Mouse (Mus musculus) intestine, embryonic 16.5 days (tissue): Measurements from ENCODE around the gene Siva1. TPM values are rescaled to one million over a fixed set of nuclear protein-coding genes. Genes with fewer than 3 reads are reported as not detected.

Experiments used
- ATAC-seq: fragments of 200-750 bp; cut with Nextera tagmentation; 2 replicates; pipeline ENCODE4 v1.8.0; 2017; ENCODE audit warnings: moderate TSS enrichment, moderate library complexity
- H3K27ac ChIP-seq: fragments of 300-500 bp; sonication (generic); 2 replicates; pipeline ENCODE4 v1.5.1; 2014; ENCODE audit warnings: mild to moderate bottlenecking, low read length
- H3K27me3 ChIP-seq: fragments of 300-500 bp; sonication (generic); replicated peaks from 2 replicates; pipeline ENCODE4 v1.6.1; 2014; ENCODE audit warnings: low read length, control low read depth, mixed read lengths; ENCODE audit not compliant: control insufficient read depth, insufficient read depth
- H3K36me3 ChIP-seq: fragments of 300-500 bp; sonication (generic); 2 replicates; pipeline ENCODE4 v1.6.1; 2014; ENCODE audit warnings: low read length, control low read depth; ENCODE audit not compliant: control insufficient read depth, insufficient read depth
- H3K4me1 ChIP-seq: fragments of 300-500 bp; sonication (generic); 2 replicates; pipeline ENCODE4 v1.6.1; 2014; ENCODE audit warnings: low read length, control low read depth, mixed read lengths; ENCODE audit not compliant: control insufficient read depth, insufficient read depth
- H3K4me2 ChIP-seq: fragments of 300-500 bp; sonication (generic); 2 replicates; pipeline ENCODE4 v1.6.1; 2014; ENCODE audit warnings: low read depth, low read length, control low read depth
- H3K4me3 ChIP-seq: fragments of 300-500 bp; sonication (generic); 2 replicates; pipeline ENCODE4 v1.5.1; 2014; ENCODE audit warnings: mild to moderate bottlenecking, low read length
- H3K9ac ChIP-seq: fragments of 300-500 bp; sonication (generic); 2 replicates; pipeline ENCODE4 v1.6.1; 2014; ENCODE audit warnings: low read depth, low read length
- H3K9me3 ChIP-seq: fragments of 300-500 bp; sonication (generic); 2 replicates; pipeline ENCODE4 v1.6.1; 2016; ENCODE audit warnings: low read length, control low read depth; ENCODE audit not compliant: control insufficient read depth
- WGBS: fragments of 180-500 bp; shearing (Covaris S2); extraction: QIAGEN DNeasy Blood & Tissue Kit; methylation state at CpG from one replicate; pipeline ENCODE4 v1.1.7; 2014; 5-methylcytosine and 5-hydroxymethylcytosine counted together
- polyA plus RNA-seq: library from polyadenylated mRNA; unstranded; fragments of >200 nt; fragmentation: Nextera tagmentation; extraction: Ambion mirVana; gene quantifications from 2 replicates; pipeline ENCODE4 v1.2.1, GENCODE M21; 2015

The Siva1 gene
- polyA plus RNA-seq, 1 experiment from 2014 or later = 186 TPM

DNA sequence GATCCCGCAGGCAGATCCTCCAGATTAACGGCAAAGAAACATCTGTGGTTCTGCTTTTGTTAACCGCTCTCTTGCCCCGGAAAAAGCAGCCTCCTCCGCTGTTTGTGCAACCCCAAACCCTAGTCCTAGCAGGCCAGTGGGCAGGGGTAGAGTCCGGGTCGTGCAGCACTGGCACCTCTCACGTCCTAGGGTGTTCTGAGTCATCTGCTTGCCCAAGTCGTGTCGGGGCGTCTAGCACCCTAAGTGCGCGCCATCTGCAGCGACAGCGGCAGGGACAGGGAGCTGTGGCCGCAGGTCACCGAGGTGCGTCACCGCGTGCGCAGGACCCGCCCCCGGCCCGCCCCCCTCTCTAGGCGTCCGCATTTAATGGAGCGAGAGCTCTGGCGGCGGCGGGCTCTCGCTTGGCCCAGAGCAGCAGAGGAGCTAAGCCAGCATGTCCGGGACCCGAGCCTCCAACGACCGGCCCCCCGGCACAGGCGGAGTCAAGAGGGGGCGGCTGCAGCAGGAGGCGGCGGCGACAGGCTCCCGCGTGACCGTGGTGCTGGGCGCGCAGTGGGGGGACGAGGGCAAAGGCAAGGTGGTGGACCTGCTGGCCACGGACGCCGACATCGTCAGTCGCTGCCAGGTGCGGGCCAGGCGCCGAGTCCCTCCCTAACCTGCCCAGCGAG, 24.7 kb upstream of the Siva1 start, which contains the start of gene Adssl1:
Adssl1 (plus strand) TSS at position 360 of the 668 bp plus-strand sequence.
- Histone ChIP-seq H3K36me3 (no peaks in the 10 kb centered on the region), H3K27ac (no peak within 1 kb of the TSS), H3K4me2 (peak within 1 kb of the TSS; percentile 99), H3K9me3 (no peaks in the 10 kb centered on the region), H3K27me3 (0 out of 2 replicates have a peak, but pooled peaks cover 4% of the 10 kb centered on the region), H3K4me1 (peaks cover 25% of the 10 kb centered on the region), H3K9ac (peak within 1 kb of the TSS; percentile 75), H3K4me3 (peak within 1 kb of the TSS; percentile 60)
- WGBS = under 1% methylated on average over 56 of the region's 56 CpGs
- ATAC-seq = peak; percentile 74

DNA sequence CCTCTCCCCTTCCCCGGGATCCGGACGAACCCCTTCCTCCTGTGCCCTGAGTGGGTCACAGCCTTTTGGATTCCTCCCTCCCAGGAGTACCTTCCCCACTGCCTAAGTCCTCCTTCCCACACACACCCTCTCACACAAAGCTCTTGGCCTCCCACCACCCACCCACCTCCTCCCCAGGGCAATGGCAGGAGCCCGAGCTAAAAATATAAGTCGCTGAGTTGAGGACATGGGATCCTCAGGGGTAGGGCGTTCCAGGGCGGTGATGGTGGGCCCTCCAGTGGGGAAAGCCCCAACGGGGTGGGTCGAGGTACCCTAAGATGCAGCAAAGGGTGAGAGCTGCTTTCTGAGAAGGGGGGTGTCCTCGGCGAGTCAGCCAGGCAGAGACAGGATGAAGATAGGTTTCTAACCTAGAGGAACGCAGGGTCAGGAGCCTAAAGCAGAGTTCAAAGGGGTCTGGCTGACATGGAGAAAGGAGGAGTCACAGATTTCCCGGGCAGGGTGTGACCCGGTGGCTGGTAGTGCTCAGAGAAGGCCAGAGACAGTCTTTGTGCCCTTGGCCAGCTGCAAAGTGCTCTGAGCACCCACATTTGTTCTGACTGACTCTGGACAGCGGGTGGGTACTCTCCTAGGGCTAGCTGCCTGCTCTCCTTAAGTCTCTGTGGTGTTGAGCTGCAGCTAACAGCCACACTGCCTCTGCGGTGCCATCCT, 24.0 kb upstream of the Siva1 start:
- no peak for ATAC-seq

DNA sequence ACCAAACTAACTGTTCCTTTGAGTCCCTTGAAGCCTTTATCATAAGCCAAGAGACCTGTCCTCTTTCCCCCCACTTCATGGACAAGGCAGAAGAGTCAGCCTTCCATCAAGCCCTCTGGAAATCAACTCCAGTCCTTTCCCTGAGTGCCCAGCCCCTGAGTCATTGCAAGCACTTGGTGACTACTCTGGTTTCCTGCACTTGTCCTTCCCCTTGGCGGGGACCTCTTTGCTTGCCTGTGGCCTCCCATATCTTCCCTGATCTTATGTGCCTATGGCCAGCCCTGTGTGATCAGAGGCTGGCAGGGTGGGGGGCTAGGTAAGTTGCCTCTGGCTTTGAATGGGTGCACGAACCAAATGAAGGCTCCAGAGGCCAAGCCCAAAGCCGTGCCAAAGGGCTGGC, 22.6 kb upstream of the Siva1 start:
- Histone ChIP-seq H3K9me3 (no peaks in the 10 kb centered on the region), H3K27ac (no peak overlapping the region), H3K27me3 (0 out of 2 replicates have a peak, but pooled peaks cover 4% of the 10 kb centered on the region), H3K4me2 (no peak overlapping the region), H3K4me1 (peaks cover 33% of the 10 kb centered on the region), H3K36me3 (no peaks in the 10 kb centered on the region), H3K4me3 (no peak overlapping the region), H3K9ac (no peak overlapping the region)
- WGBS = 84% methylated on average over 3 of the region's 3 CpGs
- no peak for ATAC-seq

More for the DNA sequence above, 24.0 kb upstream of the Siva1 start:
- Histone ChIP-seq H3K27ac (no peak overlapping the region), H3K4me2 (peak overlapping the region; percentile 99), H3K9me3 (no peaks in the 10 kb centered on the region), H3K4me1 (peaks cover 25% of the 10 kb centered on the region), H3K27me3 (0 out of 2 replicates have a peak, but pooled peaks cover 4% of the 10 kb centered on the region), H3K9ac (peak overlapping the region; percentile 75), H3K36me3 (no peaks in the 10 kb centered on the region), H3K4me3 (peak overlapping the region; percentile 60)
- 18% methylated on average over 16 of the region's 16 CpGs for WGBS

DNA sequence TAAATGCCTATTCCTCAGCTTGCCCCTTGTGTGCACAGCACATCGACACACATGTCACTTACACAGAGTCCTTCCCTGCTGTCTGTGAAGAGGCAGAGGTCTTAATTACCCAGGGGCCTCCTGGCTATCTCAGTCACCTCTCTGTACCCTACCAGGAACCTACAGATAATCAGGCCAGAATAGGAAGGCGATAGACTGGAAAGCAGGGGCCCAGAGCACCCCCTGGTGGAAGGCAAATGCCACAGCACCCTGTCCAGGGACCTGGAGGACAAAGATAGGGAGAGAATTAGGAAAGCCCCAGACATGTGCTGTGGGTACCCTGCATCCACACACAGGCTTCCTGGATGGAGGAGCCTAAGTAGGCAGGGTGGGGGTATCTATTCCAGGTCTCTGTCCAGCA, 20.7 kb upstream of the Siva1 start:
- Histone ChIP-seq H3K4me3 (no peak overlapping the region), H3K36me3 (no peaks in the 10 kb centered on the region), H3K27me3 (0 out of 2 replicates have a peak, but pooled peaks cover 4% of the 10 kb centered on the region), H3K9me3 (no peaks in the 10 kb centered on the region), H3K4me1 (peaks cover 34% of the 10 kb centered on the region), H3K4me2 (no peak overlapping the region), H3K9ac (0 out of 2 replicates have a peak overlapping the region, but pooled peaks have one; percentile 10), H3K27ac (no peak overlapping the region)
- peak; percentile 26; the same call in 1 of the 2 replicates for ATAC-seq
- 20% methylated on average over 2 of the region's 2 CpGs for WGBS

DNA sequence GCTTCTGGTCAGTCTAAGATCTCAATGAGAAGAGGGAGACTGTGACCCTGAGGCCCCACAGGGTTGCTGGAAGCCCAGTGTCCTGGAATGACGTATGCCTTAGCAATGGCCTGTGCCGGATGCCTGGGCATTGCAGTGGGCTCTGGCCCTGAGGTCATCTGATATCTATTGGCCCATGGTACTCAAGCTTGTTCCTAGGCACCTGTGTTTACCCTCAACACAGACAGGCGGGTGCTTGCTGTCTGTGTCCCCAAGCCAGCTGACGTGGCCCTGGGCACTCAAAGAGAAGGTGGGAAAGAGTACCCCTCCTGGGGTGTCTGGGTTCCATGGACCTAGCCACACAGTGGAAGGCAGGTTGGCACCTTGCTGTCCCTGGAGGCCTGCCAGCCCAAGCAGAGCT, 18.8 kb upstream of the Siva1 start:
- Histone ChIP-seq H3K4me1 (peaks cover 30% of the 10 kb centered on the region), H3K27me3 (0 out of 2 replicates have a peak, but pooled peaks cover 4% of the 10 kb centered on the region), H3K4me2 (no peak overlapping the region), H3K9ac (no peak overlapping the region), H3K27ac (no peak overlapping the region), H3K36me3 (no peaks in the 10 kb centered on the region), H3K9me3 (no peaks in the 10 kb centered on the region), H3K4me3 (no peak overlapping the region)
- 83% methylated on average over 4 of the region's 4 CpGs for WGBS
- ATAC-seq = no peak

DNA sequence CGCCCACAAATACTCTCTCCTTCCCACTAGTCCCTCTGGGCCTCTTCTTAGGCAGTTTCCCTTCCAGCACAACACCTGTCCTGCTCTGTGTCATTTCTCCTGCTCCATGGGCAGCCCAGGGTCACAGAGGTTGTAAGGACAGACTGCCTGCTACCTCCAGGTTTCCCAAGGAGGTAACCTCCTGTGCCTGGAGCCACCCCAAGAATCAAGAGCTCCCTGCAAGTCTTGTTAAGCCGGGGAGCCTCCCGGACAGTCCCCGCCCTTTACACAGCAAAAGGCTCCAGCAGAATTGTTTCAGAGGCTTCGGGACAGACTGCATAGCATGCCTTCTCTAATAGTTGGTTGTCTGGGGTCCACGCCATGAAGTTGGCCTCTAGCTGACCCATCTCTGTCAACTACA, 18.0 kb upstream of the Siva1 start:
- H3K4me2 ChIP-seq = no peak overlapping the region
- H3K36me3 ChIP-seq = no peaks in the 10 kb centered on the region
- H3K27me3 ChIP-seq = 0 out of 2 replicates have a peak, but pooled peaks cover 2% of the 10 kb centered on the region
- 57% methylated on average over 6 of the region's 6 CpGs for WGBS
- H3K4me1 ChIP-seq = peaks cover 30% of the 10 kb centered on the region
- H3K27ac ChIP-seq = no peak overlapping the region
- 0 out of 2 replicates have a peak overlapping the region, but pooled peaks have one; percentile 0 for H3K9ac ChIP-seq
- ATAC-seq = no peak
- H3K9me3 ChIP-seq = no peaks in the 10 kb centered on the region
- H3K4me3 ChIP-seq = no peak overlapping the region

DNA sequence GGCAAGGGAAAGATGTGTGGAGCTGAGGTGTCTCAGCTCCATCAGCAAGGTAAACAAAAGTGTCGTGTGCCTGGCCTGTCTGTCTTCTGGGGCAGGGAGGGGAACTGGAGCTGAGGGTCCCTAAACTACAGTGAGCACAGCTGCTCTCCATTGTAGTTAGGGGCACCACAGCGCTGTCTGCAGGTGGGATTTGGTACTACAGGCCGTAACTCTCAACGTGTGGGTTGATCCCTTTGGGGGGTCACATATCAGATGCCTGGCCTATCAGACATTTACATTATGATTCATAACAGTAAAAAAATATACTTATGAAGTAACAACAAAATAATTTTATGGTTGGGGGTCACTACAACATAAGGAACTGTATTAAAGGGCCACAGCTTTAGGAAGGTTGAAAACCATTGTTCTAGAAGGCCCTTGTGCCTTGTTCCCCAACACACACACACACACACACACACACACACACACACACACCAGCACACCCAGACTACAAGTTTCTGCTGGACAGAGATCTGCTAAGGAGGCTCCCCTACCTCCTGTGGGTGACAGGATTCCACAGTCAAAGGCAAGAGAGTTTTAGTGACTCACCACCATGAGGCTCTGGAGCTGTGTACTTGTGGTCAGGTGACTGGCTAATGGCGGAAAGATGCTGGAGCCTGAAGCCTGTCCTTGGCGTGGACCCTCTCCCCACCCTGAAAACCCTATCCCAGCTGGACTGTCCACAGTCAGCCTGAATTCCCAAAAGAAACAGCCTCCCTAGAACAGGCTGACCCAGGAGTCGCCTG, 17.2 kb upstream of the Siva1 start:
- Histone ChIP-seq H3K27me3 (no peaks in the 10 kb centered on the region), H3K9ac (0 out of 2 replicates have a peak overlapping the region, but pooled peaks have one; percentile 0), H3K9me3 (no peaks in the 10 kb centered on the region), H3K36me3 (no peaks in the 10 kb centered on the region), H3K27ac (no peak overlapping the region), H3K4me1 (peaks cover 33% of the 10 kb centered on the region), H3K4me3 (no peak overlapping the region), H3K4me2 (no peak overlapping the region)
- no peak for ATAC-seq
- WGBS = 61% methylated on average over 7 of the region's 7 CpGs

DNA sequence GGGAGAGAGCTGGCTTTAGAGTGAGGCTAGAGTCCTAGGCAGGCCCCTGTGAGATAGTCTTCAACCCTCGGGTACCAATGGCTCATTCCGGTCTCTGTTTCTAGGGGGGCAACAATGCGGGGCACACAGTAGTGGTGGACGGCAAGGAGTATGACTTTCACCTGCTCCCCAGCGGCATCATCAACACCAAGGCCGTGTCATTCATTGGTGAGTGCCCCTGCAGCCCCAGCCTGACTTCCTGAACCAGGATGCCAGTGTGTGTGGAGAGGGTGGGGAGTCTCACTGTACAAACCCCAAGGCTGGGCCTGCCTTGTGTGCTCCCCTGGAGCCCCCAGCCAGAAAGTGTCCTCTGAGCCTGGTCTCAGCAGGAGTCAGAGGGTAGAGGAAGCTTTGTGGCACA, 16.3 kb upstream of the Siva1 start:
- Histone ChIP-seq H3K36me3 (no peaks in the 10 kb centered on the region), H3K9me3 (no peaks in the 10 kb centered on the region), H3K27me3 (no peaks in the 10 kb centered on the region), H3K4me2 (no peak overlapping the region), H3K27ac (no peak overlapping the region), H3K4me3 (no peak overlapping the region), H3K9ac (no peak overlapping the region), H3K4me1 (peaks cover 31% of the 10 kb centered on the region)
- ATAC-seq = no peak
- 83% methylated on average over 6 of the region's 6 CpGs for whole genome bisulfite sequencing
